Mouse (Mus musculus) kidney, embryonic 14.5 days (tissue): ENCODE measurements at regions not wholly inside any gene's neighbourhood (a gene's known extent, or its start where the extent isn't known, plus 50 kb on each side); places are given as distances from the start of the nearest gene placed in this dataset.

Experiments used
- ATAC-seq: fragments of 200-750 bp; cut with Nextera tagmentation; 2 replicates; pipeline ENCODE4 v1.8.0; 2017; ENCODE audit warnings: moderate number of reproducible peaks, mild to moderate bottlenecking, moderate TSS enrichment, moderate library complexity; ENCODE audit not compliant: low FRiP score, low TSS enrichment
- H3K27ac ChIP-seq: fragments of 300-500 bp; sonication (generic); 2 replicates; pipeline ENCODE4 v1.5.1; 2014; ENCODE audit warnings: low read depth, mild to moderate bottlenecking, low read length, moderate library complexity, mixed read lengths
- H3K27me3 ChIP-seq: fragments of 300-500 bp; sonication (generic); 2 replicates; pipeline ENCODE4 v1.6.1; 2014; ENCODE audit warnings: mild to moderate bottlenecking, low read length; ENCODE audit not compliant: control insufficient read depth, insufficient read depth
- H3K36me3 ChIP-seq: fragments of 300-500 bp; sonication (generic); 2 replicates; pipeline ENCODE4 v1.6.1; 2014; ENCODE audit warnings: low read length, mixed read lengths; ENCODE audit not compliant: control insufficient read depth, insufficient read depth
- H3K4me1 ChIP-seq: fragments of 300-500 bp; sonication (generic); 2 replicates; pipeline ENCODE4 v1.6.1; 2014; ENCODE audit warnings: low read length, mixed read lengths; ENCODE audit not compliant: control insufficient read depth, insufficient read depth
- H3K4me2 ChIP-seq: fragments of 300-500 bp; sonication (generic); replicated peaks from 2 replicates; pipeline ENCODE4 v1.6.1; 2014; ENCODE audit warnings: low read depth, mild to moderate bottlenecking, low read length
- H3K4me3 ChIP-seq: fragments of 300-500 bp; sonication (generic); 2 replicates; pipeline ENCODE4 v1.5.1; 2014; ENCODE audit warnings: mild to moderate bottlenecking, low read length
- H3K9ac ChIP-seq: fragments of 300-500 bp; sonication (generic); 2 replicates; pipeline ENCODE4 v1.6.1; 2014; ENCODE audit warnings: low read depth, mild to moderate bottlenecking, low read length, moderate library complexity
- H3K9me3 ChIP-seq: fragments of 300-500 bp; sonication (generic); 2 replicates; pipeline ENCODE4 v1.6.1; 2016; ENCODE audit warnings: low read length; ENCODE audit not compliant: control insufficient read depth
- WGBS: fragments of 180-500 bp; shearing (Covaris S2); extraction: QIAGEN DNeasy Blood & Tissue Kit; methylation state at CpG from one replicate; pipeline ENCODE4 v1.1.7; 2014; 5-methylcytosine and 5-hydroxymethylcytosine counted together

DNA sequence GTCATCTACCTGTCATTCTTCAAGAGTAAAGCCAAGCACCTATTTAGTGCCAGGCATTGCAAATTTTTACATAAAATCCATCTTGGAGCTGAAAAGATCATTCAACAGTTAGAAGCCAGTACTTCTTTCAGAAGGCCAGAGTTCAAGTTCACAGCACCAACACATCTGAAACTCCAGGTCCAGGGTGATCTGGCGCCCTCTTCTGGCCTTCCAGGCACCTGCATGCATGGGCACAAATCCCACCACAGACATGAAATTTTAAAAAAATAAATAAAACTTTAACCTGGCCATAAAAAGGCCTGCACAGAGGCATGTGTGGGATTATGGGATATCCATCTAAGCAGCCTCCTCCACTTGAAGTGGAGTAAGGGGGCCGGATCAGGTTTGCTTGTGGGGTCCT, 144.7 kb downstream of the Cct6b start:
- Histone ChIP-seq H3K4me3 (no peak overlapping the region), H3K27me3 (no peaks in the 10 kb centered on the region), H3K9ac (no peak overlapping the region), H3K27ac (no peak overlapping the region), H3K4me2 (no peak overlapping the region), H3K36me3 (no peaks in the 10 kb centered on the region), H3K9me3 (no peaks in the 10 kb centered on the region), H3K4me1 (no peaks in the 10 kb centered on the region)
- ATAC-seq = no peak
- WGBS = 77% methylated on average over 2 of the region's 2 CpGs

DNA sequence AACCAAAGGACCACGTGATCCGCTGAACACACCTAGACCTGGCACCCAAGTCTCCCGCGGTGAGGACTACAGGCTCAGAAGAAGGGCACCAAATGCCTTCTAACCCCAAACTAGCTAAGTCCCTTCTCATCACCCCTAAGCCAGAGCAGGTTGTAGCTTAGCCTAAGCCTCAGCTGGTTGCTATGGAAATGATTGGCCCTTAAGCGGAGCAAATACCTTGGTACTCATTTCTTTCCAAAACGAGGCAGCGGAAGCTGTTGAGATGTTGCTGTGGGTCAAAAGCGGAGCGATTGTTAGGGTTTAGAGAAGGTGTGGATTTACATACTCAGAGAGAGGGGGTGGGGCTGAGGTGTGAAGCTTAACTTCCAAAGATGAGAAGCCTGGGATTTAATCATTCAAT, 145.7 kb downstream of the Cct6b start:
- H3K27me3 ChIP-seq = no peaks in the 10 kb centered on the region
- H3K9ac ChIP-seq = no peak overlapping the region
- WGBS = 3% methylated on average over 9 of the region's 9 CpGs
- no peaks in the 10 kb centered on the region for H3K9me3 ChIP-seq
- no peak overlapping the region for H3K27ac ChIP-seq
- H3K36me3 ChIP-seq = no peaks in the 10 kb centered on the region
- H3K4me3 ChIP-seq = no peak overlapping the region
- H3K4me2 ChIP-seq = no peak overlapping the region
- ATAC-seq = no peak
- no peaks in the 10 kb centered on the region for H3K4me1 ChIP-seq

- Histone ChIP-seq H3K27ac (no peak overlapping the region), H3K4me1 (no peaks in the 10 kb centered on the region), H3K9ac (no peak overlapping the region), H3K27me3 (no peaks in the 10 kb centered on the region), H3K9me3 (no peaks in the 10 kb centered on the region), H3K36me3 (no peaks in the 10 kb centered on the region), H3K4me2 (no peak overlapping the region), H3K4me3 (no peak overlapping the region)
- WGBS = 66% methylated on average over 7 of the region's 7 CpGs
- ATAC-seq = no peak
These were observed 147.3 kb downstream of the Cct6b start for GRCm38 (mm10) chr11:82616856-82617255.

- Histone ChIP-seq H3K27ac (no peak overlapping the region), H3K9me3 (no peaks in the 10 kb centered on the region), H3K9ac (no peak overlapping the region), H3K27me3 (no peaks in the 10 kb centered on the region), H3K4me1 (no peaks in the 10 kb centered on the region), H3K4me2 (no peak overlapping the region), H3K4me3 (no peak overlapping the region), H3K36me3 (no peaks in the 10 kb centered on the region)
- 84% methylated on average over 9 of the region's 9 CpGs for WGBS
- no peak for ATAC-seq
These were observed 149.8 kb downstream of the Cct6b start for GRCm38 (mm10) chr11:82614356-82614755.

- no peak overlapping the region for H3K9ac ChIP-seq
- H3K27me3 ChIP-seq = no peaks in the 10 kb centered on the region
- no peaks in the 10 kb centered on the region for H3K4me1 ChIP-seq
- no peak overlapping the region for H3K4me3 ChIP-seq
- 22% methylated on average over 6 of the region's 6 CpGs for WGBS
- no peak overlapping the region for H3K4me2 ChIP-seq
- H3K27ac ChIP-seq = no peak overlapping the region
- H3K9me3 ChIP-seq = no peaks in the 10 kb centered on the region
- no peaks in the 10 kb centered on the region for H3K36me3 ChIP-seq
- ATAC-seq = no peak
These were observed 150.6 kb downstream of the Cct6b start for GRCm38 (mm10) chr11:82613503-82613902.

- no peaks in the 10 kb centered on the region for H3K27me3 ChIP-seq
- H3K27ac ChIP-seq = no peak overlapping the region
- H3K9ac ChIP-seq = no peak overlapping the region
- H3K4me3 ChIP-seq = no peak overlapping the region
- H3K9me3 ChIP-seq = no peaks in the 10 kb centered on the region
- no peak for ATAC-seq
- H3K4me1 ChIP-seq = no peaks in the 10 kb centered on the region
- no peaks in the 10 kb centered on the region for H3K36me3 ChIP-seq
- H3K4me2 ChIP-seq = no peak overlapping the region
These were observed 152.1 kb downstream of the Cct6b start for GRCm38 (mm10) chr11:82612026-82612425.

- Histone ChIP-seq H3K4me2 (no peak overlapping the region), H3K9ac (no peak overlapping the region), H3K9me3 (no peaks in the 10 kb centered on the region), H3K27me3 (no peaks in the 10 kb centered on the region), H3K27ac (no peak overlapping the region), H3K4me3 (no peak overlapping the region), H3K4me1 (no peaks in the 10 kb centered on the region), H3K36me3 (no peaks in the 10 kb centered on the region)
- no peak for ATAC-seq
- WGBS = 24% methylated on average over 1 of the region's 1 CpGs
These were observed 155.2 kb downstream of the Cct6b start for GRCm38 (mm10) chr11:82608963-82609362.

DNA sequence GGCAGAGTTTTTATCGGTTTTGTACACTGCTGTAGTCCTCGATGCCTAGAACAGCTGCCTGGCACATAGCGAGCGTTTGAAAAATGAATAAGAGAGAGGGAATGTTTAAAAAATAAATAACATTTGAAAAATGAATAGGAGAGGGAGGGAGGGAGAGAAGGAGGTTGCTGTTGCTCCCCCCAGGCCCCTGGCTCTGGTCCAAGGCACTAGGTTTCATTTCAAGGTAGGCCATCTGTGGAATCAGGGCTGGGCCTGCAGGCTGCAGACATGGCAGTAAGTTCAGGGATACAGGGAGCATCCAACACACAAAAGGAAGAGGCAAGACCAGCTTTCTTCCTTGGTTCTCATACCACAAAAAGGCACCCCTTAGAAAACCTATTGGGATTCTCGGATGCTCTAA, 156.5 kb downstream of the Cct6b start:
- Histone ChIP-seq H3K27me3 (no peaks in the 10 kb centered on the region), H3K4me1 (no peaks in the 10 kb centered on the region), H3K4me2 (no peak overlapping the region), H3K4me3 (no peak overlapping the region), H3K9me3 (no peaks in the 10 kb centered on the region), H3K9ac (no peak overlapping the region), H3K36me3 (no peaks in the 10 kb centered on the region), H3K27ac (no peak overlapping the region)
- WGBS = 87% methylated on average over 5 of the region's 5 CpGs
- ATAC-seq = no peak

- no peaks in the 10 kb centered on the region for H3K4me1 ChIP-seq
- H3K9ac ChIP-seq = no peak overlapping the region
- no peak overlapping the region for H3K27ac ChIP-seq
- no peaks in the 10 kb centered on the region for H3K36me3 ChIP-seq
- no peak overlapping the region for H3K4me2 ChIP-seq
- no peak for ATAC-seq
- H3K27me3 ChIP-seq = peaks cover 5% of the 10 kb centered on the region; the same call in 1 of the 2 replicates
- no peaks in the 10 kb centered on the region for H3K9me3 ChIP-seq
- 36% methylated on average over 7 of the region's 7 CpGs for WGBS
- no peak overlapping the region for H3K4me3 ChIP-seq
These were observed 159.8 kb downstream of the Cct6b start for GRCm38 (mm10) chr11:82604251-82604835.
